Comparison of ENCODE assay signal across 18 mouse cellular contexts in genomic region chr6:137060595-137060994, GRCm38 (mm10).
"Had no signal": no experiment of that assay in that cellular context is flagged by ENCODE, and none has a peak within 500 bp of the region (broad histone marks: within the 10 kb centered on the region; RNA-seq: fewer than 3 reads in every experiment).

No protein-coding gene starts in this region.

- H3K9ac ChIP-seq: lung, embryonic 14.5 days; midbrain, embryonic 12.5 days; neural tube, embryonic 13.5 days; neural tube, embryonic 15.5 days had no signal

- H3K27ac ChIP-seq: midbrain, embryonic 10.5 days; midbrain, embryonic 12.5 days; neural tube, embryonic 13.5 days; neural tube, embryonic 15.5 days had no signal

- DNase-seq: lung, postnatal 10 days; lung, postnatal 4 days; midbrain, embryonic 14.5 days; retina, postnatal 1 day; right cerebral cortex, adult 18-20 months; right cerebral cortex, postnatal 25 days; right cerebral cortex, postnatal 4 days; spleen, adult 18-20 months; thymus, adult 18-20 months; thymus, postnatal 14 days; thymus, postnatal 36 days had no signal

- H3K4me1 ChIP-seq: midbrain, embryonic 10.5 days; midbrain, embryonic 12.5 days had no signal

- H3K4me3 ChIP-seq: midbrain, embryonic 10.5 days; midbrain, embryonic 12.5 days; myocyte; neural tube, embryonic 13.5 days; neural tube, embryonic 15.5 days had no signal

- H3K9me3 ChIP-seq: midbrain, embryonic 10.5 days; midbrain, embryonic 12.5 days; neural tube, embryonic 13.5 days; neural tube, embryonic 15.5 days had no signal

- H3K27me3 ChIP-seq: midbrain, embryonic 12.5 days; neural tube, embryonic 13.5 days; neural tube, embryonic 15.5 days had no signal

- ATAC-seq: midbrain, embryonic 16.5 days had no signal

- H3K36me3 ChIP-seq: midbrain, embryonic 10.5 days; midbrain, embryonic 12.5 days; neural tube, embryonic 13.5 days; neural tube, embryonic 15.5 days had no signal

- H3K4me2 ChIP-seq: lung, embryonic 14.5 days; midbrain, embryonic 12.5 days; neural tube, embryonic 13.5 days; neural tube, embryonic 15.5 days had no signal
